22 mouse cellular contexts compared by ENCODE assay signal in genomic region chr1:154887546-154887945, GRCm38 (mm10). TPM values are rescaled to one million over a fixed set of nuclear protein-coding genes. Genes with fewer than 3 reads are reported as not detected.
DNase-seq lines count a peak whose midpoint lies in the region; ATAC-seq lines count a peak whose summit lies in the region.
"Had no signal": no experiment of that assay in that cellular context is flagged by ENCODE, and none has a peak within 500 bp of the region (broad histone marks: within the 10 kb centered on the region; RNA-seq: fewer than 3 reads in every experiment).

No protein-coding gene starts in this region.

- H3K9me3 ChIP-seq in forebrain, embryonic 13.5 days (replicated peaks): no peaks in the 10 kb centered on the region
- no peaks in the 10 kb centered on the region for H3K9me3 ChIP-seq in forebrain, embryonic 11.5 days (ENCODE audit: control insufficient read depth, low read length)
- H3K9me3 ChIP-seq in hindbrain, embryonic 10.5 days: no peaks in the 10 kb centered on the region
- no peaks in the 10 kb centered on the region for H3K9me3 ChIP-seq in hindbrain, embryonic 12.5 days (replicated peaks)
- no peaks in the 10 kb centered on the region for H3K9me3 ChIP-seq in midbrain, embryonic 11.5 days (ENCODE audit: control insufficient read depth, low read length)
- H3K9me3 ChIP-seq in midbrain, embryonic 15.5 days: no peaks in the 10 kb centered on the region
- H3K9me3 ChIP-seq: hindbrain, embryonic 15.5 days; kidney, embryonic 15.5 days; liver, embryonic 12.5 days; stomach, embryonic 15.5 days had no signal

- WGBS in forebrain, embryonic 13.5 days: 63% methylated on average over 3 of the region's 3 CpGs
- 85% methylated on average over 3 of the region's 3 CpGs for WGBS in forebrain, embryonic 11.5 days
- 79% methylated on average over 3 of the region's 3 CpGs for WGBS in hindbrain, embryonic 10.5 days
- WGBS in hindbrain, embryonic 12.5 days: 78% methylated on average over 3 of the region's 3 CpGs
- 72% methylated on average over 3 of the region's 3 CpGs for WGBS in midbrain, embryonic 11.5 days
- WGBS in midbrain, embryonic 15.5 days: 74% methylated on average over 3 of the region's 3 CpGs

- H3K27me3 ChIP-seq in forebrain, embryonic 13.5 days: peaks cover 20% of the 10 kb centered on the region
- H3K27me3 ChIP-seq in forebrain, embryonic 11.5 days (ENCODE audit: control insufficient read depth, insufficient read depth, low read length): peaks cover 10% of the 10 kb centered on the region
- peaks cover 40% of the 10 kb centered on the region for H3K27me3 ChIP-seq in hindbrain, embryonic 10.5 days (ENCODE audit: insufficient read depth, poor library complexity, severe bottlenecking)
- peaks cover 26% of the 10 kb centered on the region for H3K27me3 ChIP-seq in hindbrain, embryonic 12.5 days
- peaks cover 10% of the 10 kb centered on the region for H3K27me3 ChIP-seq in midbrain, embryonic 11.5 days (ENCODE audit: control insufficient read depth, insufficient read depth, low read length)
- H3K27me3 ChIP-seq in midbrain, embryonic 15.5 days (replicated peaks): peaks cover 4% of the 10 kb centered on the region; the same call in 1 of the 2 replicates

- H3K4me1 ChIP-seq in forebrain, embryonic 13.5 days: peaks cover 44% of the 10 kb centered on the region
- peaks cover 14% of the 10 kb centered on the region; the same call in 1 of the 2 replicates for H3K4me1 ChIP-seq in forebrain, embryonic 11.5 days (replicated peaks; ENCODE audit: control insufficient read depth, insufficient read depth, low read length)
- peaks cover 46% of the 10 kb centered on the region for H3K4me1 ChIP-seq in hindbrain, embryonic 10.5 days (replicated peaks)
- peaks cover 27% of the 10 kb centered on the region for H3K4me1 ChIP-seq in hindbrain, embryonic 12.5 days
- H3K4me1 ChIP-seq in midbrain, embryonic 11.5 days (ENCODE audit: control insufficient read depth, insufficient read depth, low read length): peaks cover 21% of the 10 kb centered on the region
- H3K4me1 ChIP-seq in midbrain, embryonic 15.5 days: peaks cover 47% of the 10 kb centered on the region
- H3K4me1 ChIP-seq: liver, embryonic 12.5 days had no signal

- no peak overlapping the region for H3K4me2 ChIP-seq in forebrain, embryonic 13.5 days
- H3K4me2 ChIP-seq in forebrain, embryonic 11.5 days (ENCODE audit: low read depth, low read length, severe bottlenecking): no peak overlapping the region
- H3K4me2 ChIP-seq in hindbrain, embryonic 12.5 days (replicated peaks): no peak overlapping the region
- no peak overlapping the region for H3K4me2 ChIP-seq in midbrain, embryonic 11.5 days
- H3K4me2 ChIP-seq in midbrain, embryonic 15.5 days: no peak overlapping the region
- H3K4me2 ChIP-seq: heart, embryonic 13.5 days; hindbrain, embryonic 15.5 days; kidney, embryonic 15.5 days; liver, embryonic 12.5 days; stomach, embryonic 15.5 days had no signal

- peak overlapping the region; percentile 72 for H3K27ac ChIP-seq in forebrain, embryonic 13.5 days
- no peak overlapping the region for H3K27ac ChIP-seq in forebrain, embryonic 11.5 days (ENCODE audit: low read depth, low read length)
- peak overlapping the region; percentile 40; the same call in 1 of the 2 replicates for H3K27ac ChIP-seq in hindbrain, embryonic 10.5 days
- no peak overlapping the region for H3K27ac ChIP-seq in hindbrain, embryonic 12.5 days
- H3K27ac ChIP-seq in midbrain, embryonic 11.5 days (ENCODE audit: low read depth, low read length): no peak overlapping the region
- peak overlapping the region; percentile 77 for H3K27ac ChIP-seq in midbrain, embryonic 15.5 days
- H3K27ac ChIP-seq: gastrocnemius, adult 2 months; heart, adult 2 months; heart, embryonic 13.5 days; kidney, embryonic 15.5 days; liver, embryonic 12.5 days; stomach, embryonic 15.5 days had no signal

- H3K36me3 ChIP-seq in forebrain, embryonic 13.5 days (ENCODE audit: poor library complexity, severe bottlenecking): no peaks in the 10 kb centered on the region
- no peaks in the 10 kb centered on the region for H3K36me3 ChIP-seq in forebrain, embryonic 11.5 days (ENCODE audit: control insufficient read depth, insufficient read depth, low read length)
- no peaks in the 10 kb centered on the region for H3K36me3 ChIP-seq in hindbrain, embryonic 10.5 days
- no peaks in the 10 kb centered on the region for H3K36me3 ChIP-seq in hindbrain, embryonic 12.5 days
- no peaks in the 10 kb centered on the region for H3K36me3 ChIP-seq in midbrain, embryonic 11.5 days (ENCODE audit: control insufficient read depth, insufficient read depth, low read length)
- H3K36me3 ChIP-seq in midbrain, embryonic 15.5 days (replicated peaks): no peaks in the 10 kb centered on the region
- H3K36me3 ChIP-seq: heart, embryonic 13.5 days; hindbrain, embryonic 15.5 days; kidney, embryonic 15.5 days; liver, embryonic 12.5 days; stomach, embryonic 15.5 days had no signal

- no peak for DNase-seq in forebrain, embryonic 11.5 days (ENCODE audit: low spot score)
- DNase-seq in hindbrain, embryonic 10.5 days (ENCODE audit: low spot score): no peak
- DNase-seq in midbrain, embryonic 11.5 days (ENCODE audit: low spot score, missing footprints): peak; percentile 74
- DNase-seq in thymus, postnatal 14 days: no peak
- DNase-seq in gastrocnemius, postnatal 4 days (ENCODE audit: low spot score in 2 of 2): no peak
- DNase-seq: adrenal gland, postnatal 25 days; gastrocnemius, adult 2 months; gastrocnemius, postnatal 36 days; heart, adult 2 months; heart, postnatal 10 days; kidney, adult 18-20 months; kidney, postnatal 25 days; liver, postnatal 0 days; lung, postnatal 36 days had no signal

- H3K9ac ChIP-seq in forebrain, embryonic 13.5 days: no peak overlapping the region
- H3K9ac ChIP-seq in forebrain, embryonic 11.5 days (ENCODE audit: low read length): no peak overlapping the region
- no peak overlapping the region for H3K9ac ChIP-seq in hindbrain, embryonic 12.5 days
- H3K9ac ChIP-seq in midbrain, embryonic 11.5 days (ENCODE audit: low read length): no peak overlapping the region
- no peak overlapping the region for H3K9ac ChIP-seq in midbrain, embryonic 15.5 days
- H3K9ac ChIP-seq: heart, embryonic 13.5 days; hindbrain, embryonic 15.5 days; kidney, embryonic 15.5 days; liver, embryonic 12.5 days; liver, postnatal 0 days; stomach, embryonic 15.5 days had no signal

- ATAC-seq in forebrain, embryonic 13.5 days: no peak
- no peak for ATAC-seq in forebrain, embryonic 11.5 days (replicated peaks; ENCODE audit: low FRiP score)
- no peak for ATAC-seq in hindbrain, embryonic 12.5 days (ENCODE audit: low FRiP score)
- ATAC-seq in midbrain, embryonic 11.5 days (ENCODE audit: low FRiP score): no peak
- no peak for ATAC-seq in midbrain, embryonic 15.5 days (replicated peaks)
- ATAC-seq: liver, embryonic 12.5 days; liver, postnatal 0 days had no signal

- no peak overlapping the region for H3K4me3 ChIP-seq in forebrain, embryonic 13.5 days
- H3K4me3 ChIP-seq in forebrain, embryonic 11.5 days (ENCODE audit: low read depth, low read length): no peak overlapping the region
- no peak overlapping the region for H3K4me3 ChIP-seq in hindbrain, embryonic 10.5 days
- H3K4me3 ChIP-seq in hindbrain, embryonic 12.5 days: no peak overlapping the region
- no peak overlapping the region for H3K4me3 ChIP-seq in midbrain, embryonic 11.5 days (ENCODE audit: low read depth, low read length)
- H3K4me3 ChIP-seq in midbrain, embryonic 15.5 days: no peak overlapping the region
- H3K4me3 ChIP-seq: gastrocnemius, adult 2 months; heart, adult 2 months; heart, embryonic 13.5 days; hindbrain, embryonic 15.5 days; kidney, embryonic 15.5 days; liver, embryonic 12.5 days; stomach, embryonic 15.5 days had no signal

RNA-seq across cellular contexts. Expression of gene Cacna1e, which starts 3.2 kb away (rescaled TPM):
- polyA plus RNA-seq in forebrain, embryonic 13.5 days (2015; fragmentation: Nextera tagmentation; extraction: Ambion mirVana): 5.8 and 6.3 TPM in 2 replicates
- 1.4 and 1.7 TPM in 2 replicates for polyA plus RNA-seq in forebrain, embryonic 11.5 days (2014; fragmentation: Nextera tagmentation; extraction: Ambion mirVana)
- 1.1 and 1.8 TPM in 2 replicates for polyA plus RNA-seq in hindbrain, embryonic 10.5 days (2016; fragmentation: Nextera tagmentation; extraction: Ambion mirVana)
- polyA plus RNA-seq in hindbrain, embryonic 12.5 days (2016; fragmentation: Nextera tagmentation; extraction: Ambion mirVana): 4.1 and 4.6 TPM in 2 replicates
- 1.5 and 1.7 TPM in 2 replicates for polyA plus RNA-seq in midbrain, embryonic 11.5 days (2014; fragmentation: Nextera tagmentation; extraction: Ambion mirVana)
- 18.2 and 19.3 TPM in 2 replicates for polyA plus RNA-seq in midbrain, embryonic 15.5 days (2015; fragmentation: Nextera tagmentation; extraction: Ambion mirVana)
- total RNA-seq in gastrocnemius, postnatal 4 days (2021): under 1 TPM; 0.34 to 0.66 TPM

Comparison
In these comparisons a context has a peak if more than half of its experiments do, and no peak if none do; other contexts are left out.
1. H3K27ac ChIP-seq: peak in forebrain, embryonic 13.5 days (single experiment), hindbrain, embryonic 10.5 days (single experiment) and midbrain, embryonic 15.5 days (single experiment); none in forebrain, embryonic 11.5 days (single experiment), hindbrain, embryonic 12.5 days (single experiment) and midbrain, embryonic 11.5 days (single experiment).